Comparison of ENCODE assay signal across 10 mouse cellular contexts in the genomic region with DNA sequence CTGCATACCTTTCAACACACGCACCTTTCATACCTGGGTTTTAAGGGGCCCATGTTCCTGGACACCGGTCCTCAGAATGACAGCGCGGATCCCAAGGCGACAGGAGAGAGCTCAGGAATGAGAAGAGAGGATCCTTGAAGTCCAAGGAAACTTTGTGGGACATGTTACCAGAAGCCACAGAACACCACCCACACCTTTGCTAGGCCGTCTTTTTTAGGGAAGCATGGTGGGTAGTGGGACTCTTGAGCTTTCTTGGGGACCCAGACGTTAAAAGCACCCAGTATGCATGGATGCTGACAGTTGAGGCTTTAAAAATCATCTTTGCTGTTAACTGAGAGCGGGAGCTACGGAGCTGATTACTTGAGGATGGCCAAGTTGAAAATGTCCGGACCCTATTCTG. TPM values are rescaled to one million over a fixed set of nuclear protein-coding genes. Genes with fewer than 3 reads are reported as not detected.
DNase-seq lines count a peak whose midpoint lies in the region; ATAC-seq and TF ChIP-seq lines count a peak whose summit lies in the region.
"Had no signal": no experiment of that assay in that cellular context is flagged by ENCODE, and none has a peak within 500 bp of the region (broad histone marks: within the 10 kb centered on the region; RNA-seq: fewer than 3 reads in every experiment).

No protein-coding gene starts in this region.

- no peaks in the 10 kb centered on the region for H3K36me3 ChIP-seq in heart, embryonic 13.5 days
- no peaks in the 10 kb centered on the region for H3K36me3 ChIP-seq in G1E (replicated peaks)
- H3K36me3 ChIP-seq in hindbrain, embryonic 14.5 days (replicated peaks; ENCODE audit: control insufficient read depth, insufficient read depth) = no peaks in the 10 kb centered on the region
- H3K36me3 ChIP-seq in midbrain, embryonic 13.5 days = no peaks in the 10 kb centered on the region
- H3K36me3 ChIP-seq: liver, embryonic 15.5 days had no signal

- DNase-seq in heart, adult 9 months (ENCODE audit: low spot score in 2 of 2) = no peak
- DNase-seq in G1E (ENCODE audit: low spot score) = no peak
- DNase-seq in hindbrain, embryonic 14.5 days (ENCODE audit: low spot score) = no peak
- no peak for DNase-seq in adrenal gland, postnatal 36 days
- DNase-seq in retina, postnatal 1 day = no peak
- no peak for DNase-seq in frontal cortex, adult 2 months (ENCODE audit: extremely low spot score in 1 of 2, low spot score in 1 of 2)

- H3K4me1 ChIP-seq in heart, embryonic 13.5 days = peaks cover 58% of the 10 kb centered on the region
- H3K4me1 ChIP-seq in G1E (ENCODE audit: insufficient read depth, low read depth, low read length) = peaks cover 48% of the 10 kb centered on the region
- H3K4me1 ChIP-seq in hindbrain, embryonic 14.5 days (replicated peaks; ENCODE audit: control insufficient read depth, insufficient read depth, low read length) = peaks cover 49% of the 10 kb centered on the region
- H3K4me1 ChIP-seq in midbrain, embryonic 13.5 days (replicated peaks) = peaks cover 61% of the 10 kb centered on the region

- H3K9ac ChIP-seq in heart, embryonic 13.5 days = peak overlapping the region; percentile 76
- peak overlapping the region; percentile 51; the same call in 1 of the 2 replicates for H3K9ac ChIP-seq in hindbrain, embryonic 14.5 days
- H3K9ac ChIP-seq in midbrain, embryonic 13.5 days (replicated peaks) = no peak overlapping the region
- H3K9ac ChIP-seq: liver, embryonic 15.5 days had no signal

- peak overlapping the region; percentile 56 for H3K4me3 ChIP-seq in heart, embryonic 13.5 days
- H3K4me3 ChIP-seq in G1E (ENCODE audit: low read depth, low read length) = peak overlapping the region; percentile 70; the same call in 1 of the 2 replicates
- peak overlapping the region; percentile 37 for H3K4me3 ChIP-seq in hindbrain, embryonic 14.5 days (replicated peaks; ENCODE audit: low read length)
- peak overlapping the region; percentile 44 for H3K4me3 ChIP-seq in midbrain, embryonic 13.5 days (replicated peaks)

- ATAC-seq in heart, embryonic 13.5 days (ENCODE audit: extremely low read depth, insufficient number of reproducible peaks, low FRiP score, low TSS enrichment) = no peak
- no peak for ATAC-seq in G1E (ENCODE audit: extremely low read depth, insufficient number of reproducible peaks, low FRiP score, poor library complexity, severe bottlenecking)
- no peak for ATAC-seq in hindbrain, embryonic 14.5 days (ENCODE audit: low FRiP score)
- no peak for ATAC-seq in midbrain, embryonic 13.5 days
- ATAC-seq: inflammation-experienced regulatory T-cells, adult 6 months had no signal

- TF ChIP-seq CTCF in G1E (IDR thresholded peaks at IDR 0.05; ENCODE audit: low read depth, low read length) = no peak

- H3K9me3 ChIP-seq in heart, embryonic 13.5 days = no peaks in the 10 kb centered on the region
- H3K9me3 ChIP-seq in G1E (replicated peaks) = peaks cover 8% of the 10 kb centered on the region
- H3K9me3 ChIP-seq in hindbrain, embryonic 14.5 days (ENCODE audit: control insufficient read depth, low read length) = no peaks in the 10 kb centered on the region
- no peaks in the 10 kb centered on the region for H3K9me3 ChIP-seq in midbrain, embryonic 13.5 days
- H3K9me3 ChIP-seq: liver, embryonic 15.5 days had no signal

- peaks cover 53% of the 10 kb centered on the region for H3K27me3 ChIP-seq in heart, embryonic 13.5 days (replicated peaks)
- peaks cover 43% of the 10 kb centered on the region for H3K27me3 ChIP-seq in G1E (ENCODE audit: insufficient read depth, low read length)
- H3K27me3 ChIP-seq in hindbrain, embryonic 14.5 days (ENCODE audit: control insufficient read depth, insufficient read depth, low read length) = peaks cover 32% of the 10 kb centered on the region
- H3K27me3 ChIP-seq in midbrain, embryonic 13.5 days = peaks cover 61% of the 10 kb centered on the region

- H3K4me2 ChIP-seq in heart, embryonic 13.5 days = peak overlapping the region; percentile 97
- H3K4me2 ChIP-seq in hindbrain, embryonic 14.5 days (replicated peaks) = peak overlapping the region; percentile 73
- H3K4me2 ChIP-seq in midbrain, embryonic 13.5 days (replicated peaks) = peak overlapping the region; percentile 84

- peak overlapping the region; percentile 82 for H3K27ac ChIP-seq in heart, embryonic 13.5 days (replicated peaks)
- H3K27ac ChIP-seq in hindbrain, embryonic 14.5 days = peak overlapping the region; percentile 69; the same call in 1 of the 2 replicates
- H3K27ac ChIP-seq in midbrain, embryonic 13.5 days = peak overlapping the region; percentile 88
- H3K27ac ChIP-seq: liver, embryonic 15.5 days had no signal

- WGBS in heart, embryonic 13.5 days = 46% methylated on average over 10 of the region's 10 CpGs
- WGBS in hindbrain, embryonic 14.5 days = 48% methylated on average over 10 of the region's 10 CpGs
- WGBS in midbrain, embryonic 13.5 days = 43% methylated on average over 10 of the region's 10 CpGs

RNA-seq across cellular contexts. Expression of a gene that starts 1.1 kb away (rescaled TPM):
- 12.2 and 13.5 TPM in 2 replicates for polyA plus RNA-seq in heart, embryonic 13.5 days (2015; fragmentation: Nextera tagmentation; extraction: Ambion mirVana)
- total RNA-seq in G1E (2014; fragmentation: Nextera tagmentation) (10.8 and 17.4 TPM in 2 replicates), G1E (2017) (2.9 and 5.4 TPM in 2 replicates)
- polyA plus RNA-seq in G1E (2012) = 5.4 and 6.2 TPM in 2 replicates
- 17.0 and 19.7 TPM in 2 replicates for polyA plus RNA-seq in hindbrain, embryonic 14.5 days (2014; fragmentation: Nextera tagmentation; extraction: Ambion mirVana)
- 19.5 and 27.6 TPM in 2 replicates for polyA plus RNA-seq in midbrain, embryonic 13.5 days (2015; fragmentation: Nextera tagmentation; extraction: Ambion mirVana)
- 1 to 10 TPM; 1.4 to 4.0 TPM for total RNA-seq in adrenal gland, postnatal 36 days (2021)
- polyA plus RNA-seq in frontal cortex, adult 2 months (2012; rRNA removed) = 32.6 and 46.9 TPM in 2 replicates
- polyA plus RNA-seq: inflammation-experienced regulatory T-cells, adult 6 months had no signal

RNA-seq across cellular contexts. Expression of a gene that starts 16.2 kb away (rescaled TPM):
- 1,286 and 1,445 TPM in 2 replicates for polyA plus RNA-seq in heart, embryonic 13.5 days (2015; fragmentation: Nextera tagmentation; extraction: Ambion mirVana)
- total RNA-seq in G1E (2014; fragmentation: Nextera tagmentation) = 88.8 and 106 TPM in 2 replicates
- 129 and 181 TPM in 2 replicates for total RNA-seq in G1E (2017)
- 455 and 528 TPM in 2 replicates for polyA plus RNA-seq in G1E (2012)
- polyA plus RNA-seq in hindbrain, embryonic 14.5 days (2014; fragmentation: Nextera tagmentation; extraction: Ambion mirVana) = 956 and 1,017 TPM in 2 replicates
- 809 and 819 TPM in 2 replicates for polyA plus RNA-seq in midbrain, embryonic 13.5 days (2015; fragmentation: Nextera tagmentation; extraction: Ambion mirVana)
- 100 to 1,000 TPM; 547 to 578 TPM for total RNA-seq in adrenal gland, postnatal 36 days (2021)
- 416 and 459 TPM in 2 replicates for polyA plus RNA-seq in frontal cortex, adult 2 months (2012; rRNA removed)

RNA-seq across cellular contexts. Expression of a gene that starts 32.4 kb away (rescaled TPM):
- 11.4 and 12.8 TPM in 2 replicates for polyA plus RNA-seq in heart, embryonic 13.5 days (2015; fragmentation: Nextera tagmentation; extraction: Ambion mirVana)
- total RNA-seq in G1E (2014; fragmentation: Nextera tagmentation) (8.1 and 9.5 TPM in 2 replicates), G1E (2017) (12.2 and 15.5 TPM in 2 replicates)
- 11.3 and 16.8 TPM in 2 replicates for polyA plus RNA-seq in G1E (2012)
- polyA plus RNA-seq in hindbrain, embryonic 14.5 days (2014; fragmentation: Nextera tagmentation; extraction: Ambion mirVana) = 21.2 and 23.1 TPM in 2 replicates
- polyA plus RNA-seq in midbrain, embryonic 13.5 days (2015; fragmentation: Nextera tagmentation; extraction: Ambion mirVana) = 23.2 and 24.2 TPM in 2 replicates
- total RNA-seq in adrenal gland, postnatal 36 days (2021) = 10 to 100 TPM; 25.2 to 26.3 TPM
- 10.9 and 14.5 TPM in 2 replicates for polyA plus RNA-seq in frontal cortex, adult 2 months (2012; rRNA removed)

RNA-seq across cellular contexts. Expression of a gene that starts 37.0 kb away (rescaled TPM):
- polyA plus RNA-seq in heart, embryonic 13.5 days (2015; fragmentation: Nextera tagmentation; extraction: Ambion mirVana) = 9.8 and 10.0 TPM in 2 replicates
- total RNA-seq in G1E (2014; fragmentation: Nextera tagmentation) = not detected in 2 replicates
- 0.22 and 0.29 TPM in 2 replicates for total RNA-seq in G1E (2017)
- 0.21 and 0.22 TPM in 2 replicates for polyA plus RNA-seq in G1E (2012)
- polyA plus RNA-seq in hindbrain, embryonic 14.5 days (2014; fragmentation: Nextera tagmentation; extraction: Ambion mirVana) = 90.0 and 108 TPM in 2 replicates
- polyA plus RNA-seq in midbrain, embryonic 13.5 days (2015; fragmentation: Nextera tagmentation; extraction: Ambion mirVana) = 90.9 and 91.6 TPM in 2 replicates
- 10 to 100 TPM in 1 of 2 experiments, 1 to 10 TPM in 1; 8.4 to 12.3 TPM for total RNA-seq in adrenal gland, postnatal 36 days (2021)
- 343 and 371 TPM in 2 replicates for polyA plus RNA-seq in frontal cortex, adult 2 months (2012; rRNA removed)
- polyA plus RNA-seq: inflammation-experienced regulatory T-cells, adult 6 months had no signal

RNA-seq across cellular contexts. Expression of a gene that starts 47.7 kb away (rescaled TPM):
- 74.2 and 80.9 TPM in 2 replicates for polyA plus RNA-seq in heart, embryonic 13.5 days (2015; fragmentation: Nextera tagmentation; extraction: Ambion mirVana)
- total RNA-seq in G1E (2014; fragmentation: Nextera tagmentation) (11.1 and 12.3 TPM in 2 replicates), G1E (2017) (12.1 and 12.5 TPM in 2 replicates)
- 2.5 and 4.4 TPM in 2 replicates for polyA plus RNA-seq in G1E (2012)
- 54.7 and 60.0 TPM in 2 replicates for polyA plus RNA-seq in hindbrain, embryonic 14.5 days (2014; fragmentation: Nextera tagmentation; extraction: Ambion mirVana)
- 72.2 and 79.2 TPM in 2 replicates for polyA plus RNA-seq in midbrain, embryonic 13.5 days (2015; fragmentation: Nextera tagmentation; extraction: Ambion mirVana)
- total RNA-seq in adrenal gland, postnatal 36 days (2021) = 10 to 100 TPM; 37.0 to 39.6 TPM
- 86.3 and 86.4 TPM in 2 replicates for polyA plus RNA-seq in frontal cortex, adult 2 months (2012; rRNA removed)
